In the genomic region with DNA sequence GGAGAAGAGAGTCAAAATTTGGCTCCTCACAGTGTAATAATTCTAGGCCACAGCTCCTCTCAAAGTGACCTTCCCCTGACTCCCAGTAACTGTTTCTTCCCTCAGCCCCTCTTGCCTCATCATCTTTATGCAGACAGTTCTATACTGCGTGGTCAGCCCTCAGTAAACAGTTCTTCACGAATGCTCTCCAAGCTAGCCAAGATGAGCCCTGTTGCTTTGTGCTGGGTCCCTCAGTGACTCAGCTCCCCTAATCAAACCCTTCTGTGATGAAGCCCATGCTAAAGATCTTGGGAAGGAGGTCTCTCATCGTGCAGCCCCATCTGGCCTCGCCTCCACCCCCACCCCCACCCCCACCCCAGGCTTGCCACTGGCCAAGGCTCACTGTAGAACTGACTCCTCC, we compare ENCODE assay signal across 17 mouse cellular contexts. TPM values are rescaled to one million over a fixed set of nuclear protein-coding genes. Genes with fewer than 3 reads are reported as not detected.
"Had no signal": no experiment of that assay in that cellular context is flagged by ENCODE, and none has a peak within 500 bp of the region (broad histone marks: within the 10 kb centered on the region; RNA-seq: fewer than 3 reads in every experiment).

No protein-coding gene starts in this region.

- H3K4me2 ChIP-seq: lung, embryonic 14.5 days; midbrain, embryonic 12.5 days; neural tube, embryonic 13.5 days; neural tube, embryonic 15.5 days; stomach, embryonic 15.5 days had no signal

- H3K4me1 ChIP-seq: midbrain, embryonic 12.5 days; neural tube, embryonic 13.5 days had no signal

- H3K4me3 ChIP-seq: midbrain, embryonic 10.5 days; midbrain, embryonic 12.5 days; myocyte; neural tube, embryonic 13.5 days; neural tube, embryonic 15.5 days; stomach, embryonic 15.5 days had no signal

- ATAC-seq: midbrain, embryonic 16.5 days had no signal

- H3K36me3 ChIP-seq: midbrain, embryonic 10.5 days; midbrain, embryonic 12.5 days; neural tube, embryonic 13.5 days; neural tube, embryonic 15.5 days; stomach, embryonic 15.5 days had no signal

- H3K9ac ChIP-seq: lung, embryonic 14.5 days; midbrain, embryonic 12.5 days; neural tube, embryonic 13.5 days; neural tube, embryonic 15.5 days; stomach, embryonic 15.5 days had no signal

- H3K9me3 ChIP-seq: midbrain, embryonic 10.5 days; midbrain, embryonic 12.5 days; neural tube, embryonic 13.5 days; neural tube, embryonic 15.5 days; stomach, embryonic 15.5 days had no signal

- H3K27ac ChIP-seq: midbrain, embryonic 10.5 days; midbrain, embryonic 12.5 days; neural tube, embryonic 13.5 days; neural tube, embryonic 15.5 days; stomach, embryonic 15.5 days; stomach, postnatal 0 days had no signal

- DNase-seq: lung, embryonic 14.5 days; lung, postnatal 10 days; lung, postnatal 4 days; midbrain, embryonic 14.5 days; right cerebral cortex, postnatal 14 days; thymus, adult 2 months; thymus, postnatal 25 days; thymus, postnatal 4 days had no signal

- H3K27me3 ChIP-seq: midbrain, embryonic 12.5 days; neural tube, embryonic 13.5 days; neural tube, embryonic 15.5 days; stomach, embryonic 15.5 days had no signal

RNA-seq across cellular contexts. Expression of gene Dkk3, which starts 41.9 kb away (rescaled TPM):
- total RNA-seq: megakaryocyte-erythroid progenitor cell, adult 5-6 weeks had no signal
